Mouse (Mus musculus) kidney, adult 2 months (tissue): ENCODE measurements around the gene Tshz2. TPM values are rescaled to one million over a fixed set of nuclear protein-coding genes. Genes with fewer than 3 reads are reported as not detected.

ENCODE experiments used
- DNase-seq: peaks from one replicate; pipeline ENCODE4 v3.0.0; 2021
- H3K27ac ChIP-seq: fragments of 200-500 bp; 2 replicates; pipeline ENCODE4 v1.5.1; 2012; ENCODE audit warnings: low read depth, low read length, control low read depth, inconsistent platforms; ENCODE audit not compliant: insufficient read depth
- H3K27me3 ChIP-seq: fragments of 200-500 bp; replicated peaks from 2 replicates; pipeline ENCODE4 v1.6.1; 2012; ENCODE audit warnings: mild to moderate bottlenecking, moderate library complexity, low read length, inconsistent platforms; ENCODE audit not compliant: control insufficient read depth, insufficient read depth
- H3K36me3 ChIP-seq: fragments of 200-500 bp; 2 replicates; pipeline ENCODE4 v1.6.1; 2012; ENCODE audit warnings: mild to moderate bottlenecking, moderate library complexity, low read length, inconsistent platforms; ENCODE audit not compliant: control insufficient read depth, insufficient read depth
- H3K4me1 ChIP-seq: fragments of 200-500 bp; 2 replicates; pipeline ENCODE4 v1.6.1; 2011; ENCODE audit warnings: low read length; ENCODE audit not compliant: control insufficient read depth, insufficient read depth
- H3K4me3 ChIP-seq: fragments of 200-500 bp; 2 replicates; pipeline ENCODE4 v1.5.1; 2011; ENCODE audit warnings: mild to moderate bottlenecking, low read depth, low read length, control low read depth; ENCODE audit not compliant: insufficient read depth
- CTCF ChIP-seq: fragments of 200-500 bp; conservative IDR thresholded peaks from 2 replicates; pipeline ENCODE4 v1.5.1; 2011; ENCODE audit warnings: low read depth, mild to moderate bottlenecking, control low read depth, low read length, moderate library complexity, mixed read lengths; ENCODE audit not compliant: insufficient read depth, insufficient read length
- POLR2A ChIP-seq: fragments of 200-500 bp; IDR thresholded peaks from one replicate; pipeline ENCODE4 v1.6.1; 2011; ENCODE audit warnings: low read depth, low read length, control low read depth
- WGBS: fragments of 180-500 bp; shearing (Covaris S2); methylation state at CpG from one replicate; pipeline ENCODE4 v1.1.7; 2018; 5-methylcytosine and 5-hydroxymethylcytosine counted together
- polyA plus RNA-seq: library from polyadenylated mRNA; depleted of rRNA; stranded (reverse); fragments of >200 nt; gene quantifications from 2 replicates; pipeline ENCODE4 v1.2.3, GENCODE M21; 2012

Gene Tshz2
- polyA plus RNA-seq, 1 experiment: 17.6 TPM

DNA sequence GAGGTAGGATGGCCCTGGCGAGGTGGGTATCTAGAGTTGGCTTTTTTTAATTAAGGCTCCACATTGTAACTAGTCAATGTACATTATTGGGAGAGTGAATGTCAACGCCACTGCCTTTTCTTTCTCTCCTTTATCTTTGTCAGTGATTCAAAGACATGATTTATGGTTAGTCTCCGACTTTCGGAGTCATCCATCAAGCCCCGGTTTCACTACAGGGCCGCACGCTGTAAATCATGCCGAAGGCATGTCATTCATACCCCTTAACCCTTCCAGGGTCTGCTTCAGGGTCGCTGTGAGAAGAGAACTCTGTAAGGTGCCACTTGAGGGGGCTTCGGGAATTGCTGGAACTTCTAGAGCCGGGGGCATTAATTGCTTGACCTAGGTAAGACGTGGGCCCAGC is 199.4 kb downstream of the Tshz2 start:
- Histone ChIP-seq H3K36me3 (no peaks in the 10 kb centered on the region), H3K27me3 (no peaks in the 10 kb centered on the region), H3K4me3 (no peak overlapping the region), H3K4me1 (no peaks in the 10 kb centered on the region), H3K27ac (no peak overlapping the region)
- no peak for DNase-seq
- TF ChIP-seq POLR2A: no peak
- WGBS: 68% methylated on average over 12 of the region's 12 CpGs

DNA sequence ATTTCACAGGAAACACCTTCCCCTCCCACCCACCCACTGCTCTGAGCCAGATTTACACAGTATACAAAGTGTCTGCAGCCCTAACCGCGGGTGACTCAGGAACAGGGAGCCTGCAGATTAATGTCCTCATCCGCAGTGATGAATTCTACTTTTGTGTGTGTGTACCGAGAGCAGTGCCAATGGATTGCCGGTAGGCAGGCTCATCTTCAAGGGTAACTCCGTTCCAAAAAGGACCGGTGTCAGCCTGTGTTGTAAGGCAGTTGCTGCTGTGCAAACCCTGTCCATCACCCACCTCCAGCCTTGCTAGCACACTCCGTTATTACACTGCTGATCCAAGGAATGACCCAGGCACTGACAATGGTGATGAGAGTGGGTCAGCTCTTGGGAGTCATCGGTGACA is 200.8 kb downstream of the Tshz2 start:
- TF ChIP-seq CTCF (no peak), POLR2A (no peak)
- Histone ChIP-seq H3K27ac (no peak overlapping the region), H3K4me1 (no peaks in the 10 kb centered on the region), H3K36me3 (no peaks in the 10 kb centered on the region), H3K4me3 (no peak overlapping the region), H3K27me3 (no peaks in the 10 kb centered on the region)
- no peak for DNase-seq
- WGBS: 56% methylated on average over 9 of the region's 9 CpGs

DNA sequence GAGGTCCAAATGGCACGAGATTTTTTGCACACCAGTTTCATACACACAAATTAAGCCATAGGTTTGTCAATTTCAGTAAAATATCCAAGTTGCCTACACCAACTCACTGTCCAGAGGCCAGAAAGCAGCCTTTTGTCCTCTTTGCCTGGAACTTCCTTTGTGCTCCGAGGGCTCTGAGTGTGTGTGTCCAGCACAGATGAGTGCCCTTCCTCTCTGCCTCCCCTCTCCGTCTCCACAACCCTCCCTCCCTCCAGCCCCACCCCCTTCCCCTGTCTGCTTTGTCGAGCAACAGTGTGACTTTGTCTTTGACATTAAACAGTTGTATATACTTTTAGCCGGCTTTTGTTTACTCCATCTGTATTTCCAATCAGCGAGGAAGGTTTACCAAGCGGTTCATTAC is 201.8 kb downstream of the Tshz2 start:
- Histone ChIP-seq H3K4me1 (no peaks in the 10 kb centered on the region), H3K4me3 (no peak overlapping the region), H3K36me3 (no peaks in the 10 kb centered on the region), H3K27ac (no peak overlapping the region), H3K27me3 (no peaks in the 10 kb centered on the region)
- WGBS: 21% methylated on average over 7 of the region's 7 CpGs
- DNase-seq: no peak
- no peak for TF ChIP-seq POLR2A
- TF ChIP-seq CTCF: no peak

GRCm38 (mm10) chr2:169837031-169837605 is 204.3 kb downstream of the Tshz2 start:
- no peak for DNase-seq
- WGBS: 78% methylated on average over 7 of the region's 7 CpGs

GRCm38 (mm10) chr2:169838521-169838920 is 205.7 kb downstream of the Tshz2 start:
- whole genome bisulfite sequencing: 97% methylated on average over 13 of the region's 13 CpGs

More at GRCm38 (mm10) chr2:169837031-169837605, 204.3 kb downstream of the Tshz2 start:
- Histone ChIP-seq H3K36me3 (no peaks in the 10 kb centered on the region), H3K27me3 (no peaks in the 10 kb centered on the region), H3K27ac (no peak overlapping the region), H3K4me1 (no peaks in the 10 kb centered on the region), H3K4me3 (no peak overlapping the region)
- TF ChIP-seq POLR2A (no peak), CTCF (no peak)

GRCm38 (mm10) chr2:169841442-169841841 is 208.6 kb downstream of the Tshz2 start:
- no peak for DNase-seq
- Histone ChIP-seq H3K27ac (no peak overlapping the region), H3K4me1 (no peaks in the 10 kb centered on the region), H3K27me3 (no peaks in the 10 kb centered on the region), H3K4me3 (no peak overlapping the region), H3K36me3 (no peaks in the 10 kb centered on the region)
- WGBS: 77% methylated on average over 10 of the region's 10 CpGs
- TF ChIP-seq CTCF: no peak
- TF ChIP-seq POLR2A: no peak

More at GRCm38 (mm10) chr2:169838521-169838920, 205.7 kb downstream of the Tshz2 start:
- no peak for TF ChIP-seq POLR2A
- no peak for TF ChIP-seq CTCF
- no peak overlapping the region for H3K27ac ChIP-seq
- no peaks in the 10 kb centered on the region for H3K27me3 ChIP-seq
- H3K4me1 ChIP-seq: no peaks in the 10 kb centered on the region
- no peak for DNase-seq
- no peaks in the 10 kb centered on the region for H3K36me3 ChIP-seq
- no peak overlapping the region for H3K4me3 ChIP-seq

- Histone ChIP-seq H3K36me3 (no peaks in the 10 kb centered on the region), H3K27ac (no peak overlapping the region), H3K4me3 (no peak overlapping the region), H3K27me3 (no peaks in the 10 kb centered on the region), H3K4me1 (no peaks in the 10 kb centered on the region)
- no peak for DNase-seq
- TF ChIP-seq POLR2A: no peak
- peak; percentile 21; the same call in 1 of the 2 replicates for TF ChIP-seq CTCF
- WGBS: 68% methylated on average over 6 of the region's 6 CpGs
Observed at GRCm38 (mm10) chr2:169842494-169842893, 209.7 kb downstream of the Tshz2 start.
